Mouse (Mus musculus) liver, embryonic 14.5 days (tissue): ENCODE data around the gene Arhgap40.

Source experiments
- CTCF ChIP-seq: IDR thresholded peaks from 2 replicates; pipeline ENCODE4 v1.5.1; 2016; ENCODE audit warnings: antibody characterized with exemption, low read depth, control low read depth
- EP300 ChIP-seq: IDR thresholded peaks from 2 replicates; pipeline ENCODE4 v1.6.1; 2016; ENCODE audit warnings: antibody characterized with exemption, low read depth

GRCm38 (mm10) chr2:158570421-158571081, 58.0 kb downstream of the Arhgap40 start:
- TF ChIP-seq CTCF = no peak
- TF ChIP-seq EP300 = no peak
